Comparison of ENCODE assay signal across 9 mouse cellular contexts in genomic region chr9:111690484-111690855, GRCm38 (mm10). TPM values are rescaled to one million over a fixed set of nuclear protein-coding genes. Genes with fewer than 3 reads are reported as not detected.
DNase-seq lines count a peak whose midpoint lies in the region; ATAC-seq and TF ChIP-seq lines count a peak whose summit lies in the region.
"Had no signal": no experiment of that assay in that cellular context is flagged by ENCODE, and none has a peak within 500 bp of the region (broad histone marks: within the 10 kb centered on the region; RNA-seq: fewer than 3 reads in every experiment).

No protein-coding gene starts in this region.

- no peak for DNase-seq in heart, postnatal 0 days (ENCODE audit: low spot score)
- no peak for DNase-seq in heart, postnatal 36 days
- no peak for DNase-seq in embryonic facial prominence, embryonic 14.5 days (ENCODE audit: low spot score)
- DNase-seq in neural tube, embryonic 10.5 days (ENCODE audit: extremely low spot score, low spot score): peak; percentile 37
- DNase-seq in spleen, postnatal 4 days (ENCODE audit: low spot score in 2 of 2): no peak
- DNase-seq in cerebellum, postnatal 4 days (ENCODE audit: low spot score in 2 of 2): no peak
- no peak for DNase-seq in layer of hippocampus, postnatal 36 days

- no peak for ATAC-seq in heart, postnatal 0 days (ENCODE audit: insufficient read depth, low read depth)
- peak; percentile 50 for ATAC-seq in embryonic facial prominence, embryonic 14.5 days (ENCODE audit: low read depth)
- peak; percentile 7; the same call in 1 of the 2 replicates for ATAC-seq in intestine, embryonic 16.5 days

- no peak for TF ChIP-seq CTCF in heart, postnatal 0 days (IDR thresholded peaks at IDR 0.05; ENCODE audit: low read depth)

- no peak overlapping the region for H3K27ac ChIP-seq in heart, postnatal 0 days (ENCODE audit: low read depth)
- no peak overlapping the region for H3K27ac ChIP-seq in embryonic facial prominence, embryonic 14.5 days (replicated peaks; ENCODE audit: low read depth, low read length)
- no peak overlapping the region for H3K27ac ChIP-seq in intestine, embryonic 16.5 days (ENCODE audit: low read length)

- 18% methylated on average over 6 of the region's 6 CpGs for WGBS in heart, postnatal 0 days
- WGBS in embryonic facial prominence, embryonic 14.5 days: 11% methylated on average over 6 of the region's 6 CpGs
- 12% methylated on average over 6 of the region's 6 CpGs for WGBS in intestine, embryonic 16.5 days

- no peaks in the 10 kb centered on the region for H3K36me3 ChIP-seq in heart, postnatal 0 days (replicated peaks; ENCODE audit: control insufficient read depth, insufficient read depth, low read length)
- no peaks in the 10 kb centered on the region for H3K36me3 ChIP-seq in embryonic facial prominence, embryonic 14.5 days (ENCODE audit: control insufficient read depth, insufficient read depth, low read length)
- H3K36me3 ChIP-seq in intestine, embryonic 16.5 days (ENCODE audit: control insufficient read depth, insufficient read depth, low read length): no peaks in the 10 kb centered on the region

- intact Hi-C loops in heart, postnatal 36 days (cut with DNase I): no loop called here

- TF ChIP-seq EP300 in heart, postnatal 0 days (IDR thresholded peaks at IDR 0.05; ENCODE audit: low read depth): no peak

- H3K9ac ChIP-seq in heart, postnatal 0 days (replicated peaks; ENCODE audit: low read depth, low read length): 0 out of 2 replicates have a peak overlapping the region, but pooled peaks have one; percentile 20
- peak overlapping the region; percentile 63 for H3K9ac ChIP-seq in embryonic facial prominence, embryonic 14.5 days (ENCODE audit: low read depth, low read length)
- peak overlapping the region; percentile 53 for H3K9ac ChIP-seq in intestine, embryonic 16.5 days (ENCODE audit: low read depth, low read length)

- H3K27me3 ChIP-seq in heart, postnatal 0 days (ENCODE audit: control insufficient read depth, insufficient read depth, low read length): peaks cover 28% of the 10 kb centered on the region
- H3K27me3 ChIP-seq in embryonic facial prominence, embryonic 14.5 days (replicated peaks; ENCODE audit: control insufficient read depth, insufficient read depth, low read length): peaks cover 16% of the 10 kb centered on the region
- peaks cover 18% of the 10 kb centered on the region for H3K27me3 ChIP-seq in intestine, embryonic 16.5 days (replicated peaks; ENCODE audit: control insufficient read depth, insufficient read depth, low read length)

- H3K9me3 ChIP-seq in heart, postnatal 0 days (replicated peaks; ENCODE audit: control insufficient read depth, low read length): no peaks in the 10 kb centered on the region
- no peaks in the 10 kb centered on the region for H3K9me3 ChIP-seq in embryonic facial prominence, embryonic 14.5 days (ENCODE audit: control insufficient read depth, low read length)
- H3K9me3 ChIP-seq in intestine, embryonic 16.5 days (ENCODE audit: control insufficient read depth, low read length): no peaks in the 10 kb centered on the region

- H3K4me1 ChIP-seq in heart, postnatal 0 days (ENCODE audit: control insufficient read depth, insufficient read depth): 0 out of 2 replicates have a peak, but pooled peaks cover 6% of the 10 kb centered on the region
- H3K4me1 ChIP-seq in embryonic facial prominence, embryonic 14.5 days (ENCODE audit: control insufficient read depth, insufficient read depth, low read length): no peaks in the 10 kb centered on the region; the same call in 1 of the 2 replicates
- H3K4me1 ChIP-seq in intestine, embryonic 16.5 days (ENCODE audit: control insufficient read depth, insufficient read depth, low read length): peaks cover 5% of the 10 kb centered on the region; the same call in 1 of the 2 replicates

- H3K4me2 ChIP-seq in heart, postnatal 0 days (ENCODE audit: low read depth, low read length): peak overlapping the region; percentile 84
- H3K4me2 ChIP-seq in embryonic facial prominence, embryonic 14.5 days (ENCODE audit: low read depth, low read length): peak overlapping the region; percentile 93
- peak overlapping the region; percentile 99 for H3K4me2 ChIP-seq in intestine, embryonic 16.5 days (ENCODE audit: low read depth, low read length)

- H3K4me3 ChIP-seq in heart, postnatal 0 days (ENCODE audit: low read depth, low read length): peak overlapping the region; percentile 51
- peak overlapping the region; percentile 52 for H3K4me3 ChIP-seq in embryonic facial prominence, embryonic 14.5 days (ENCODE audit: low read depth, low read length)
- H3K4me3 ChIP-seq in intestine, embryonic 16.5 days (ENCODE audit: low read length): peak overlapping the region; percentile 58

RNA-seq across cellular contexts. Expression of gene Stac, which starts 0.3 kb away (rescaled TPM):
- total RNA-seq in heart, postnatal 0 days (2014; rRNA removed; ENCODE audit: low replicate concordance): 0.15 and 3.4 TPM in 2 replicates
- 0.53 and 0.78 TPM in 2 replicates for polyA plus RNA-seq in heart, postnatal 0 days (2015; fragmentation: Nextera tagmentation; extraction: Ambion mirVana)
- under 1 TPM; 0.28 to 0.35 TPM for total RNA-seq in heart, postnatal 36 days (2021)
- 6.7 and 7.0 TPM in 2 replicates for polyA plus RNA-seq in embryonic facial prominence, embryonic 14.5 days (2014; fragmentation: Nextera tagmentation; extraction: Ambion mirVana)
- polyA plus RNA-seq in intestine, embryonic 16.5 days (2015; fragmentation: Nextera tagmentation; extraction: Ambion mirVana): 2.8 and 2.9 TPM in 2 replicates
- 1 to 10 TPM; 3.4 to 3.5 TPM for total RNA-seq in layer of hippocampus, postnatal 36 days (2021)
- total RNA-seq: MEL had no signal
